Mouse (Mus musculus): ENCODE results near the gene Zbtb1. TPM values are rescaled to one million over a fixed set of nuclear protein-coding genes. Genes with fewer than 3 reads are reported as not detected.

The Zbtb1 gene
- total RNA-seq, 2 experiments from 2014 or later = 6.8 to 7.1 TPM

DNA sequence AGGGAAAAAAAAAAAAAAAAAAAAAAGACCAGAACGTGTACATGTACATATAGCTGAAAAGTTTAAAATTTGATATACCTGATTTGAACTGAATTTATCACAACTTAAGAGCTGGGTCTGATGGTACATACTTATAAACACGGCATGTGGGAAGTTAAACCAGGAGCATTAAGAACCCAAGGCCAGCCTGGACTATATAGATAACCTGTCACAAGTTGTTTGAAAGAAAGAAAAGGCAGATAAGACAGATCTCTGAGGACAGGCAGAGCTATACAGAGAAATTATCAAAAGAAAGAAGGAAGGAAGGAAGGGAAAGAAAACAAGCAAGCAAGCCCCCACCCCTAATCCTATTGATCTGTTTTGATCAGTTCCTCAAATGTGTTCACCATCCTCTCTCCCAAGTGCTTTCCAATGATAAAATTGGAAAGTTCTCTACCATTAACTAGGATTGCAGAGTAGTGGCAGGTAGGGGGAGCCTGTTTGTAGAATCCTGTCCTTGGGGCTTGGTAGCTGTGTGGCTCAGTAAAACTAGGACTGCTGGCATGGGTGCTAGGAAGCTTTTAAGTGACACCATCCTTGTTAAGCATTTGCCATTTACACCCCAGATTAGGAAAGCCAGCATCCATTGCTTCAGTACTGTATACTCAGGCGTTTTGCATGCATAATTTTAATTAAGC is 21.7 kb downstream of the Zbtb1 start:
- no peak overlapping the region for H3K4me3 ChIP-seq
- TF ChIP-seq CTCF (IDR thresholded peaks at IDR 0.05) = no peak; the same call in 1 of the 2 replicates

GRCm38 (mm10) chr12:76392979-76393378 is 22.9 kb downstream of the Zbtb1 start:
- Histone ChIP-seq H3K27ac (no peak overlapping the region), H3K4me3 (no peak overlapping the region)
- no peak for DNase-seq (ENCODE audit: extremely low spot score in 1 of 2, low spot score in 2 of 2)
- intact Hi-C loops (cut with DNase I) = no loop called here
- no peak for TF ChIP-seq CTCF (IDR thresholded peaks at IDR 0.05)

More for the DNA sequence above, 21.7 kb downstream of the Zbtb1 start:
- H3K27ac ChIP-seq = no peak overlapping the region
- intact Hi-C loops (cut with DNase I) = no loop called here
- no peak for DNase-seq (ENCODE audit: extremely low spot score in 1 of 2, low spot score in 2 of 2)

DNA sequence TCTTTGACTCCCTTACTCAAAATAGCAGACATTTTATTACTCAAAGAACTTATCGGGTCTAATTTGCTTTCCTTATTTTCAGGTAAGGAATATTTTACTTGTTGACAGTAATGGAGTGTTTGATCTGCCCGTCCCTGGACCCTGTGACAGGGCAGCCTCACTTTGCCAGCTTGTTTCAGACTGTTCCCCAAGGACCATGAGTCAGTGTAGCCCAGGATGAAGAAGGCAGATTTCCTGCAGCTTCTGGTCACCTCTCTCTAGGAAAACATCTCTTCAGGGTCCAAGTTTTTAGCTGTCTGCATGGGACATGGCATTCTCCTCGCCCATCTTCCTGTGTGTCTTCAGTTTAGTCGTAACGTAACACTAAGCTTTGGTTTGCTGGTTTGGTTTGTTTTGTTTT is 27.2 kb downstream of the Zbtb1 start:
- DNase-seq (ENCODE audit: extremely low spot score in 1 of 2, low spot score in 2 of 2) = no peak
- TF ChIP-seq CTCF (IDR thresholded peaks at IDR 0.05) = no peak
- intact Hi-C loops (cut with DNase I) = no loop called here

DNA sequence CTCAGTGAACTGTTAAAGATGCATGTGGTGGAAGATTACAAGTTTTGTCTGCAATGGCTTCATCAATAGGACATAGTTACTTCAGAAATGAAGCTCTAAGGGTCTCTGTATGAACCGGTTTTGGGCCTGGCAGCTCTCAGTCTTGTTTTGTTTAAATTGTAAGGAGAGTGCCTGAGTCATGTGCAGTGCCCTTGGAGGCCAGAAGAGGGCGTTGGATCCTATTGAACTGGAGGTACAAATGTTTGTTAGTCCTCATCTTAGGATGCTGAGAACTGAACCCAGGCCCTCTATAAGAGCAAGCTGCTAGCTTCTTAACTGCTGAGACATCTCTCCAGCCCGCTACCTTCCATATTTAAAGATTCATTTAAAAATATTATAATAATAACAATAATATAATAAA is 31.6 kb downstream of the Zbtb1 start:
- intact Hi-C loops (cut with DNase I) = loop anchor here (10.0 kb wide), 1 partner anchor 193 kb away; no protein-coding TSS in a partner anchor
- DNase-seq (ENCODE audit: extremely low spot score in 1 of 2, low spot score in 2 of 2) = no peak
- Histone ChIP-seq H3K4me3 (no peak overlapping the region), H3K27ac (no peak overlapping the region)
- TF ChIP-seq CTCF (IDR thresholded peaks at IDR 0.05) = peak; percentile 23

More for the DNA sequence above, 27.2 kb downstream of the Zbtb1 start:
- no peak overlapping the region for H3K27ac ChIP-seq
- H3K4me3 ChIP-seq = no peak overlapping the region

DNA sequence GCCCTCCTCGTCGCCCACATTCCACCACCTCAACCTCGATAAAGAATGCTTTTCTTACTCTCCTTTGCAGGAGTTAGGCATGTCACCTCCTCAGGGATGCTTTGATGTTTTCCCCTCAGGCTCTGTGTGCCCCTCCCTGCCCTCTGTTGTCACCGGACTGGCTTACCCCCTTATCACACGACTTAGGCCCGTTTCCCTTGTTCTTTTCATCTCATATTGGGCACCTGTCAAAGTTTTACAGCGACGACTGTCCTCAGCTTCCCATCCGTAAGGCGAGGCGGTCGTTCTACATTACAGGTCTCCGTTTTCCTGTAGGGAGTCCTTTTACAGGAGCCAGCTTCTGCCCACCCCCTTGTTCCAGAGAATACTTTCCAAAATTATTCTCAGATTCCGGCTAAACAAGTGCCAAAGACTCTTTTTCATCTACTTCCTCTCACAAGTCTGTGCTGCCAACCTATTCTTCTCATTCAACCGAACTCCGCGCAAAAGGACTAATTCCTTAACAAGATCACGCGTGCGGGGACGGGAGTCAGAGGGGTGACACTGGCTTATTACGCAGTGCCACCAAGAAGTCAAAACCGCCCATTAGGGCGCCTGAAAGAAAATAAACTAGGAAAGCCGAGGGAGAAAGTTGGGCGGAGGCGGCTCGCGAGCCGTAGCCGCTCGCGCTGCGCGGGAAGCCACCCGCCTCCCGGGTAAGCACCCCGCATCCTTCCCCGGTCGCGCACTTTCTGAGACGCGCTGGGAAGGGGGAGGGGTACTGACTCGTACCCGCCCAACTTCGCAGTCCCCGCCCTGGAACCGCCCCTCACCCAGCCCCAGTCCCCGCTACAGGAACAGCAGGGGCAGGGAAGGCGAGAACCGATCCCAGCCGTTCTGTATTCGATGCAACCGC is 33.2 kb downstream of the Zbtb1 start:
- intact Hi-C loops (cut with DNase I) = loop anchor here (10.0 kb wide), 1 partner anchor 192 kb away; no protein-coding TSS in a partner anchor
- peak in 1 of 2 experiments; percentile 18 for DNase-seq (ENCODE audit: extremely low spot score in 1 of 2, low spot score in 2 of 2)
- peak overlapping the region; percentile 98 for H3K27ac ChIP-seq
- no peak for TF ChIP-seq CTCF (IDR thresholded peaks at IDR 0.05)
- peak overlapping the region; percentile 78 for H3K4me3 ChIP-seq

DNA sequence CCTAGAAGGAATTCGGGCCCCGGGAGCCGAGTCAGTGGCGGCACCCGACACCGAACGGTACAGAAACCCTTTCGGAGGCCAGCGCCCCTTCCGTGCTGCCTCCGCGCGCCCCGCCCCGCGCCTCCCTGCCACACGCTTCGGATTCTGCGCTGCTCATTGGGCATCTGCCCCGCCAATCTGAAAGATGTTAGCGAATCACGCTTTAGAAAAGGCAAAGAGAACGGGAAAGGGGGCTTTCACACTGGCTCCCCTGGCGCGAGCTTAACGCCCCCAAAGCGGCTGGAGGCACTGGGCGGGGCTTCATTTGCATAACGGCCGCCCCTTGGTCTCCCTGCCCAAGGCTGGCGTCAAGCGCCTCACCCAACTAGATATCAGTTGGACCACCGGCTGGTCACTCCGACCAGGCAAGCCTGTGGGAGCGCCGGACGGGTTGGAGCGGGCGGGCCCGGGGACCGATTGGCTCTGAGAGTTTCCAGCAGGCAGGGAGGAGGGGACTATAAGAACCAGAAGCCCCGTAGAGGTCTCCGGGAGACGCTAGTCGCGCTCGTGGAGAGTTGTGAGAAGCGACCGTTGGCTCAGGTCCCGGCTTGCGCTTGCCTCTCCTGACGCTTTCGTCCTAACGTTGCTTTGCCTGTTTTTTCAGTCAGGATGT is 33.9 kb downstream of the Zbtb1 start, which contains the start of gene Hspa2:
TSS of gene Hspa2 (plus strand) at position 291 of the 652 bp plus-strand sequence.
- DNase-seq (ENCODE audit: extremely low spot score in 1 of 2, low spot score in 2 of 2) = peak; percentile 99 to 100
- TF ChIP-seq CTCF (IDR thresholded peaks at IDR 0.05) = no peak
- Histone ChIP-seq H3K27ac (peak within 1 kb of the TSS; percentile 98), H3K4me3 (peak within 1 kb of the TSS; percentile 78)
- intact Hi-C loops (cut with DNase I) = loop anchor here (1.0 to 10.0 kb wide), 3 partner anchors 34 to 191 kb away; partner anchors contain the start of gene Zbtb1

GRCm38 (mm10) chr12:76404836-76405182 is 34.7 kb downstream of the Zbtb1 start:
- no peak for TF ChIP-seq CTCF (IDR thresholded peaks at IDR 0.05)
- DNase-seq (ENCODE audit: extremely low spot score in 1 of 2, low spot score in 2 of 2) = peak; percentile 18 to 25
- H3K4me3 ChIP-seq = peak overlapping the region; percentile 78
- no peak overlapping the region for H3K27ac ChIP-seq
- intact Hi-C loops (cut with DNase I) = loop anchor here (1.0 to 10.0 kb wide), 3 partner anchors 35 to 190 kb away; partner anchors contain the start of gene Zbtb1

GRCm38 (mm10) chr12:76405183-76405970 is 35.3 kb downstream of the Zbtb1 start:
- DNase-seq (ENCODE audit: extremely low spot score in 1 of 2, low spot score in 2 of 2) = peak; percentile 28 to 41
- H3K4me3 ChIP-seq = peak overlapping the region; percentile 78
- intact Hi-C loops (cut with DNase I) = loop anchor here (2.0 to 10.0 kb wide), 2 partner anchors 65 to 189 kb away; no protein-coding TSS in a partner anchor
- no peak; the same call in 1 of the 2 replicates for TF ChIP-seq CTCF (IDR thresholded peaks at IDR 0.05)
- no peak overlapping the region for H3K27ac ChIP-seq

DNA sequence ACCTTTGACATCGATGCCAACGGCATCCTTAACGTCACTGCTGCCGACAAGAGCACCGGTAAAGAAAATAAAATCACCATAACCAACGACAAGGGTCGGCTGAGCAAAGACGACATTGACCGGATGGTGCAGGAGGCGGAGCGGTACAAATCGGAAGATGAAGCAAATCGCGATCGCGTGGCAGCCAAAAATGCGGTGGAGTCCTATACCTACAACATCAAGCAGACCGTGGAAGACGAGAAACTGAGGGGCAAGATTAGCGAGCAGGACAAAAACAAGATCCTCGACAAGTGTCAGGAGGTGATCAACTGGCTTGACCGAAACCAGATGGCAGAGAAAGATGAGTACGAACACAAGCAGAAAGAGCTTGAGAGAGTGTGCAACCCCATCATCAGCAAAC is 35.9 kb downstream of the Zbtb1 start:
- Histone ChIP-seq H3K4me3 (peak overlapping the region; percentile 78), H3K27ac (no peak overlapping the region)
- intact Hi-C loops (cut with DNase I) = loop anchor here (2.0 to 10.0 kb wide), 2 partner anchors 65 to 189 kb away; no protein-coding TSS in a partner anchor
- DNase-seq (ENCODE audit: extremely low spot score in 1 of 2, low spot score in 2 of 2) = no peak
- TF ChIP-seq CTCF (IDR thresholded peaks at IDR 0.05) = no peak

GRCm38 (mm10) chr12:76407184-76407583 is 37.1 kb downstream of the Zbtb1 start:
- intact Hi-C loops (cut with DNase I) = loop anchor here (10.0 kb wide), 1 partner anchor 188 kb away; no protein-coding TSS in a partner anchor
- DNase-seq (ENCODE audit: extremely low spot score in 1 of 2, low spot score in 2 of 2) = no peak
- no peak for TF ChIP-seq CTCF (IDR thresholded peaks at IDR 0.05)
- Histone ChIP-seq H3K27ac (no peak overlapping the region), H3K4me3 (peak overlapping the region; percentile 4; the same call in 1 of the 2 replicates)

Measured in left cerebral cortex, adult 2 months (tissue).